8 mouse cellular contexts compared by ENCODE assay signal in the genomic region with DNA sequence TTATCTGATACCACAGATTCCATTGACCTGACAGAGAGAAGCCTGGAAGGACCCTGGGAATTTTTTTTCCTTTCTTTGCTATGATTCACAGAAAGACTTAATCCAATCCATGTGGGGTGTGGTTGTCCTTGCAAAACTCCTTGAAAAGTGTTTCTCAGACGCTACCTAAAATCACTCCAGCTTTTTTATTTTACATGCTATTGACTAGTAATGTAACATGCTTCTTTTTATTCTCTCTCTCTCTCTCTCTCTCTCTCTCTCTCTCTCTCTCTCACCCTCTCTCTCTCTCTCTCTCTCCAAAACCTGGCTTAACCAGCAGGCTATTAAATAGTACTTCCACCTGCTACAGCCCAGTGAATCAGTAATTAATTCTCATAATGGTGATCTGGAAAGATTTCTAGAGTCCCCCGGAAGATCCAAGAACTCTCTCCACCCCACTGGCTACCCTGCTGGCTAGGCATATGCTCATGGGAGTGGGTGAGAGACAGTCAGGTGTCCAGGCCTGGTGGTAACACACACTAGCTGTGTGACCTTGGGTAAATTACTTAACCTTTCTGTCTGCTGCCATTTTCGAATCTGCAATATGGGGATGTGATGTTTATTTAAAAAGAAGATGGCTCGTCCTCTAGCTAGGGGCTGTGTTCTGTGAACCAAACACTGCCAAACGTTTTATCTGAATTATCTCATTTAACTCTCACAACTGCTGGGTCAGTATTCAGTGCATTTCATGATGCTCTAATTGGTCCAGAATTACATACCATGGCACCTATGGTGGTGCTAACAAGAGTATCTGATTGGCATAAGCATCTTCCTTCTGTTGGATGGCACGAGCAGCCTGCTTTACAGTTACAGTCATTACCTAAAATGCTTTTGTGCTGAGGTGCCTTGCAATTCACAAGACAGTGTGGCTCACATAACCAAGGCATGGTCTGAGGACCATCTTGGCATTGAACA.
DNase-seq lines count a peak whose midpoint lies in the region; ATAC-seq and TF ChIP-seq lines count a peak whose summit lies in the region.

No protein-coding gene starts in this region.

- peaks cover 30% of the 10 kb centered on the region for H3K4me1 ChIP-seq in embryonic facial prominence, embryonic 10.5 days
- peaks cover 29% of the 10 kb centered on the region for H3K4me1 ChIP-seq in hindbrain, embryonic 14.5 days (replicated peaks; ENCODE audit: control insufficient read depth, insufficient read depth, low read length)
- H3K4me1 ChIP-seq in neural tube, embryonic 12.5 days = peaks cover 18% of the 10 kb centered on the region

- WGBS in embryonic facial prominence, embryonic 10.5 days = 68% methylated on average over 6 of the region's 6 CpGs
- WGBS in hindbrain, embryonic 14.5 days = 52% methylated on average over 6 of the region's 6 CpGs
- WGBS in neural tube, embryonic 12.5 days = 73% methylated on average over 6 of the region's 6 CpGs

- no peaks in the 10 kb centered on the region for H3K36me3 ChIP-seq in embryonic facial prominence, embryonic 10.5 days (replicated peaks)
- no peaks in the 10 kb centered on the region for H3K36me3 ChIP-seq in hindbrain, embryonic 14.5 days (replicated peaks; ENCODE audit: control insufficient read depth, insufficient read depth)
- no peaks in the 10 kb centered on the region for H3K36me3 ChIP-seq in neural tube, embryonic 12.5 days

- H3K27ac ChIP-seq in left cerebral cortex, adult 2 months = peak overlapping the region; percentile 50; the same call in 1 of the 2 replicates
- peak overlapping the region; percentile 79; the same call in 1 of the 2 replicates for H3K27ac ChIP-seq in embryonic facial prominence, embryonic 10.5 days (replicated peaks)
- H3K27ac ChIP-seq in hindbrain, embryonic 14.5 days = peak overlapping the region; percentile 63
- 0 out of 2 replicates have a peak overlapping the region, but pooled peaks have one; percentile 50 for H3K27ac ChIP-seq in neural tube, embryonic 12.5 days

- TF ChIP-seq CTCF in left cerebral cortex, adult 2 months (IDR thresholded peaks at IDR 0.05) = no peak

- peaks cover 72% of the 10 kb centered on the region for H3K27me3 ChIP-seq in embryonic facial prominence, embryonic 10.5 days (replicated peaks; ENCODE audit: low read depth, poor library complexity, severe bottlenecking)
- H3K27me3 ChIP-seq in hindbrain, embryonic 14.5 days (ENCODE audit: control insufficient read depth, insufficient read depth, low read length) = no peaks in the 10 kb centered on the region
- H3K27me3 ChIP-seq in neural tube, embryonic 12.5 days (replicated peaks) = 0 out of 2 replicates have a peak, but pooled peaks cover 3% of the 10 kb centered on the region

- intact Hi-C loops in left cerebral cortex, adult 2 months (cut with DNase I) = no loop called here
- intact Hi-C loops in left cerebral cortex, postnatal 36 days (cut with DNase I) = no loop called here

- no peak overlapping the region for H3K4me3 ChIP-seq in left cerebral cortex, adult 2 months
- peak overlapping the region; percentile 50; the same call in 1 of the 2 replicates for H3K4me3 ChIP-seq in embryonic facial prominence, embryonic 10.5 days
- H3K4me3 ChIP-seq in hindbrain, embryonic 14.5 days (replicated peaks; ENCODE audit: low read length) = no peak overlapping the region
- no peak overlapping the region for H3K4me3 ChIP-seq in neural tube, embryonic 12.5 days

- no peak for DNase-seq in left cerebral cortex, adult 2 months (ENCODE audit: extremely low spot score in 1 of 2, low spot score in 2 of 2)
- no peak for DNase-seq in left cerebral cortex, postnatal 36 days (ENCODE audit: low spot score in 2 of 2)
- DNase-seq in embryonic facial prominence, embryonic 10.5 days (ENCODE audit: low spot score) = no peak
- no peak for DNase-seq in hindbrain, embryonic 14.5 days (ENCODE audit: low spot score)
- no peak for DNase-seq in kidney, postnatal 36 days
- DNase-seq in kidney, adult 11 months = no peak

- no peak overlapping the region for H3K4me2 ChIP-seq in hindbrain, embryonic 14.5 days (replicated peaks)
- peak overlapping the region; percentile 54 for H3K4me2 ChIP-seq in neural tube, embryonic 12.5 days (replicated peaks)

- no peak for ATAC-seq in hindbrain, embryonic 14.5 days (ENCODE audit: low FRiP score)
- ATAC-seq in neural tube, embryonic 12.5 days (ENCODE audit: low FRiP score, low read depth) = no peak
- ATAC-seq in monocyte, adult 5-6 weeks (replicated peaks; ENCODE audit: insufficient number of reproducible peaks, low FRiP score, low TSS enrichment, poor library complexity, severe bottlenecking) = no peak

- no peaks in the 10 kb centered on the region for H3K9me3 ChIP-seq in embryonic facial prominence, embryonic 10.5 days
- no peaks in the 10 kb centered on the region for H3K9me3 ChIP-seq in hindbrain, embryonic 14.5 days (ENCODE audit: control insufficient read depth, low read length)
- H3K9me3 ChIP-seq in neural tube, embryonic 12.5 days = no peaks in the 10 kb centered on the region

- H3K9ac ChIP-seq in hindbrain, embryonic 14.5 days = peak overlapping the region; percentile 10; the same call in 1 of the 2 replicates
- no peak overlapping the region for H3K9ac ChIP-seq in neural tube, embryonic 12.5 days
